Mouse (Mus musculus): ENCODE measurements around the gene Ctnnd2.
"Not testable (repeated sequence)": the region's sequence is repeated elsewhere in the genome, so short reads cannot be mapped to it uniquely, and the experiment has no call there.

GRCm38 (mm10) chr15:30139626-30140025, 32.8 kb upstream of the Ctnnd2 start:
- not testable (repeated sequence) for TF ChIP-seq CTCF (IDR thresholded peaks at IDR 0.05); POLR2A (IDR thresholded peaks at IDR 0.05; ENCODE audit: insufficient read depth, low read depth, low read length)
